Mouse (Mus musculus) liver, embryonic 16.5 days (tissue): ENCODE results near the gene Glra1. TPM values are rescaled to one million over a fixed set of nuclear protein-coding genes. Genes with fewer than 3 reads are reported as not detected.

Experiments
- ATAC-seq: fragments of 200-750 bp; cut with Nextera tagmentation; 2 replicates; pipeline ENCODE4 v1.8.0; 2017; ENCODE audit warnings: low read depth, mild to moderate bottlenecking, moderate number of reproducible peaks, moderate library complexity
- H3K27ac ChIP-seq: fragments of 300-500 bp; sonication (generic); 2 replicates; pipeline ENCODE4 v1.5.1; 2014; ENCODE audit warnings: mild to moderate bottlenecking, low read length
- H3K27me3 ChIP-seq: fragments of 300-500 bp; sonication (generic); 2 replicates; pipeline ENCODE4 v1.6.1; 2014; ENCODE audit warnings: low read depth, low read length, mixed read lengths; ENCODE audit not compliant: control insufficient read depth, insufficient read depth
- H3K36me3 ChIP-seq: fragments of 300-500 bp; sonication (generic); 2 replicates; pipeline ENCODE4 v1.6.1; 2014; ENCODE audit warnings: mild to moderate bottlenecking; ENCODE audit not compliant: control insufficient read depth, insufficient read depth
- H3K4me1 ChIP-seq: fragments of 300-500 bp; sonication (generic); 2 replicates; pipeline ENCODE4 v1.6.1; 2014; ENCODE audit warnings: low read depth, low read length, mixed read lengths; ENCODE audit not compliant: control insufficient read depth
- H3K4me2 ChIP-seq: fragments of 300-500 bp; sonication (generic); 2 replicates; pipeline ENCODE4 v1.6.1; 2014; ENCODE audit warnings: low read depth, low read length, mixed read lengths
- H3K4me3 ChIP-seq: fragments of 300-500 bp; sonication (generic); 2 replicates; pipeline ENCODE4 v1.5.1; 2014; ENCODE audit warnings: low read depth, mild to moderate bottlenecking, low read length
- H3K9ac ChIP-seq: fragments of 300-500 bp; sonication (generic); 2 replicates; pipeline ENCODE4 v1.6.1; 2014; ENCODE audit warnings: low read depth, low read length
- H3K9me3 ChIP-seq: fragments of 300-500 bp; sonication (generic); replicated peaks from 2 replicates; pipeline ENCODE4 v1.6.1; 2016; ENCODE audit warnings: low read length; ENCODE audit not compliant: control insufficient read depth
- WGBS: fragments of 180-500 bp; shearing (Covaris S2); extraction: QIAGEN DNeasy Blood & Tissue Kit; methylation state at CpG from one replicate; pipeline ENCODE4 v1.1.7; 2014; ENCODE audit not compliant: insufficient replicate concordance; 5-methylcytosine and 5-hydroxymethylcytosine counted together
- polyA plus RNA-seq: library from polyadenylated mRNA; unstranded; fragments of >200 nt; fragmentation: Nextera tagmentation; extraction: Ambion mirVana; gene quantifications from 2 replicates; pipeline ENCODE4 v1.2.1, GENCODE M21; 2015

Gene Glra1
- polyA plus RNA-seq, 1 experiment from 2014 or later: not detected

DNA sequence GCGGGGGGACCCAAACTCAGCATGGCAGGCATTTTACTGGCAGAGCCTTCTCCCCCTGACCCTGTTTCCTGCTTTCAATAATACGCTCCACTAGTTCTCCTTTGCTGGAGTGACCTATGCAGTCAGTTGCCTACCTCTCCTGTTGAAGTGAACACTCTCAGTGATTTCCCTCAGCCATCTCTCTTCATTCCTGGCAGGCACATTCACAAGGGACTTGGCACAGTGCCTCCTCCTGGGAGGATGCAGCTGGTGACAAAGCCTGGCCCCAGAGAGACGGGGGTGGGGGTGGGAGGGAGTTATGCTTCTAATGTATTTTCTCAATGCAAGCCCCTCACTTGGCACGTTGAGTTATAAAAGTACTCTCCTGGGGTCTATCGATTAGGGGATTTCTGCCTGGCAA lies 74.6 kb downstream of the Glra1 start:
- 54% methylated on average over 5 of the region's 5 CpGs for WGBS
- Histone ChIP-seq H3K36me3 (no peaks in the 10 kb centered on the region), H3K9ac (no peak overlapping the region), H3K27ac (no peak overlapping the region), H3K4me1 (no peaks in the 10 kb centered on the region), H3K4me3 (no peak overlapping the region), H3K9me3 (no peaks in the 10 kb centered on the region), H3K27me3 (no peaks in the 10 kb centered on the region; the same call in 1 of the 2 replicates), H3K4me2 (no peak overlapping the region)
- no peak for ATAC-seq

DNA sequence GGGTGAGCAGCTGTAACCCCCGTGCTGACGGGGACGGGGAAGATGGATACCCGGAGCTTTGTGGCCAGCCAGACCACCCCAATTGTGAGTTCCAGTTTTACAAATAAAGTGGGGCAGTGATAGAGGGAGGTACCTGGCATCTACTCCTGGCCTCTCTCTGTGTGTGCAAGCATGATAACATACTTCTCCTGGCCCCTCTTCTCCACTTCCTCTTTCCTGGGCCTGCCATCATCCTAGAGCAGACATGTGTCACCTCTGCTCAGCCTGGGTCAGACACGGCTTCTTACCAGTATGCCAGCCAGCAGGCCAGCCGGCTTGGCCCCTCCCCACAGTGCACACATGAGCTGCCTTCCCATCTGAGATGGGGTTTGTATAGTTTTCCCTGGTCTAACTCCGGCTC lies 77.3 kb downstream of the Glra1 start:
- Histone ChIP-seq H3K27me3 (no peaks in the 10 kb centered on the region), H3K27ac (no peak overlapping the region), H3K4me3 (no peak overlapping the region), H3K9ac (no peak overlapping the region), H3K4me1 (no peaks in the 10 kb centered on the region), H3K36me3 (no peaks in the 10 kb centered on the region), H3K9me3 (no peaks in the 10 kb centered on the region), H3K4me2 (no peak overlapping the region)
- no peak for ATAC-seq
- WGBS: 21% methylated on average over 7 of the region's 7 CpGs

DNA sequence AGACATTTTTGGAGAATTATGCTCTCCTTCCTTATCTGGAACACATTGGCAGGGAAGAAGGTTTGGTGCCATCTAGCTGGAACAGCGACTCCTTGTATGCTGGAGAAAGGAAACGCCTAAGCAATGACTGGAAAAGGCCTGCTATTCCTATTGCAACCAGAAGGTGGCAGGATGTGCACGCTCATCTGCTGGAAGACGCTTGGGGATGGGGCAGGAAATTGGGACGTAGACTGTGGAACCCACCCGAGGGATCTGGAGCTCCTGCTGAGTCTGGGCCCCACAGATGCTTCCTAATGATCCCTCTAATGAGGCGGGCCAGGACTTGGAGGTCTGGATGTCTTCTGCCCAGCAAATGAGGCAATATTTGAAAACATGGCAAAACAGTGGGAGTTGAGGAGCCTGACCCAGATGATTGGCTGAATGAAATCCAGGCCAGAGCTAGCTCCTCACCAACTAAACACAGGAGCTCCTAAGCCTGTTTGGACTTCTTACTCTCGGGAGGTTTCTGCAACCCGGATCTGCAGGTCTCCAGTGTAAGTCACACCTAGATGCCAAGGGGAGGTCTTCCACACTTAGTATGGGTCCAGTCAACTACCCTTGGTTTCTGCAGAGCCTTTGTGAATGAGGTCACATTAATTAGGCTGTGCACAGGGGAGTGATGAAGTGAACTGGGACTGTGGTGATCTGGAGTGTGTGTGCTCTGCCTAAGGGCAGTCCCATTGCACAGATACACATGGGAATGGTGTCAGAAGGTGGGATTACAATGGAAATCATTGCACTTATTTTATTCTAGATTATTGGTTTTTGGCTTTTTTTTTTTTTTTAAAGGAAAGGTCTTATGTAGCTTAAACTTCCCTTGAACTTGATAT lies 89.0 kb downstream of the Glra1 start:
- no peaks in the 10 kb centered on the region for H3K4me1 ChIP-seq

DNA sequence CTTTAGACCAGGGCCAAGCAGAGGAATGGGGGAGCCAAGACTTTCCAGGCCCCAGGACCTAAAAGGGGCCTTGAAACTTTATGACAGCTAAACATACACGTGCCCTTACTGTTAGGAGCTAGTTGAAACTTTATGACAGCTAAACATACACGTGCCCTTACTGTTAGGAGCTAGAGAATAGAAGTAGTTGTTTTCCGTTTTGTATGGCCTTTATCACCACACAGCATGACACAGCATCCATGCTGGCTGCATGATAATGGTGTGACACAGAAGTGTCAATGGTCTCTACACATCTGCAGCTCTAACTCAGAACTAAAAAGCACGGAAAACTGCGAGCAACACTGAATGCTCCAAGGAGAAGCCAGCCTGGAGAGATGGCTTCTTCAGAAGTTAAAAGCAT lies 90.3 kb downstream of the Glra1 start:
- Histone ChIP-seq H3K27me3 (no peaks in the 10 kb centered on the region), H3K27ac (no peak overlapping the region), H3K9ac (no peak overlapping the region), H3K4me3 (no peak overlapping the region), H3K36me3 (no peaks in the 10 kb centered on the region), H3K4me1 (no peaks in the 10 kb centered on the region), H3K9me3 (no peaks in the 10 kb centered on the region), H3K4me2 (no peak overlapping the region)
- WGBS: 34% methylated on average over 5 of the region's 5 CpGs
- no peak for ATAC-seq

More for the DNA sequence above, 89.0 kb downstream of the Glra1 start:
- H3K27me3 ChIP-seq: no peaks in the 10 kb centered on the region
- H3K9ac ChIP-seq: no peak overlapping the region
- no peaks in the 10 kb centered on the region for H3K36me3 ChIP-seq
- H3K27ac ChIP-seq: no peak overlapping the region
- no peak for ATAC-seq
- no peak overlapping the region for H3K4me2 ChIP-seq
- 5% methylated on average over 9 of the region's 9 CpGs for WGBS
- H3K9me3 ChIP-seq: no peaks in the 10 kb centered on the region
- no peak overlapping the region for H3K4me3 ChIP-seq

DNA sequence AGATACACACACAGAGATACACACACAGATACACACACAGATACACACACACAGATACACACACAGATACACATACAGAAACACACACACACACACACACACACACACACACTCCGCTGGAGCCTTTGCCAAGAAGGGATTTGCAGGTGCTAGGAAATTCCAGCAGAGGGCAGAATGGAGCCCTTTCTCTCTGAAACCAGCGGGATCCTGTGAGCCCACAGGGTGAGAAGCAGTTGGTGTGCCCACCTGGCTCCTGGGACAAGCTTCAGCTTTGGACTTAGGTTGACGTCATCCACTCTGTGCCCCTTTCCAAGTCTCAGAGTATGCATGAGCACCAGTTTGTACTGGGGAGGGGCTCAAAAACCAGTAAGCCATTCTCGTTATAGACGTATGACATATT lies 96.6 kb downstream of the Glra1 start:
- no peak overlapping the region for H3K27ac ChIP-seq
- H3K9ac ChIP-seq: no peak overlapping the region
- H3K27me3 ChIP-seq: no peaks in the 10 kb centered on the region
- H3K4me2 ChIP-seq: no peak overlapping the region
- WGBS: 54% methylated on average over 5 of the region's 5 CpGs
- no peak overlapping the region for H3K4me3 ChIP-seq
- no peak for ATAC-seq
- H3K4me1 ChIP-seq: no peaks in the 10 kb centered on the region
- H3K9me3 ChIP-seq: no peaks in the 10 kb centered on the region
- no peaks in the 10 kb centered on the region for H3K36me3 ChIP-seq

DNA sequence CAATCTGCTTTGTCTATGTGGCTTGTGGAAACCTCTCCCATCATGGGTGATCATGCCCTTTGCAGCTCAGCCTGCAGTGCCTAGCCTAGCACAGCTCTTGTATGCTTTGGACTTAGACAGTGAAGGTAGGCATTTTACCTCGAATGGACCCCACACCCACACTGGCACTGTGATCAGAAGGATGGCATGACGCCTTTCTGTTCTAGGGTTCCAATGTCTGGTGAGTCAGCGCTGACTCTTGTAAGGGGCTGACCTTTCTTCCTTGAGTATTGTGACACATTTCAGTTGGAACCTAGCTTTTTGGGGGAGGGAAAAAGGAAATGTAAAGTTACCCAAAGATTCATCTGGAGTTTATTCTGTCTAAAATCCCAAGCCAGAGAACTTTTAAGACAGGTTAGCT lies 102.5 kb downstream of the Glra1 start:
- no peaks in the 10 kb centered on the region for H3K4me1 ChIP-seq
- no peak overlapping the region for H3K27ac ChIP-seq
- H3K9me3 ChIP-seq: no peaks in the 10 kb centered on the region
- ATAC-seq: no peak
- no peaks in the 10 kb centered on the region for H3K27me3 ChIP-seq
- H3K36me3 ChIP-seq: 0 out of 2 replicates have a peak, but pooled peaks cover 1% of the 10 kb centered on the region
- no peak overlapping the region for H3K4me3 ChIP-seq
- no peak overlapping the region for H3K9ac ChIP-seq
- H3K4me2 ChIP-seq: no peak overlapping the region
- 60% methylated on average over 3 of the region's 3 CpGs for WGBS

DNA sequence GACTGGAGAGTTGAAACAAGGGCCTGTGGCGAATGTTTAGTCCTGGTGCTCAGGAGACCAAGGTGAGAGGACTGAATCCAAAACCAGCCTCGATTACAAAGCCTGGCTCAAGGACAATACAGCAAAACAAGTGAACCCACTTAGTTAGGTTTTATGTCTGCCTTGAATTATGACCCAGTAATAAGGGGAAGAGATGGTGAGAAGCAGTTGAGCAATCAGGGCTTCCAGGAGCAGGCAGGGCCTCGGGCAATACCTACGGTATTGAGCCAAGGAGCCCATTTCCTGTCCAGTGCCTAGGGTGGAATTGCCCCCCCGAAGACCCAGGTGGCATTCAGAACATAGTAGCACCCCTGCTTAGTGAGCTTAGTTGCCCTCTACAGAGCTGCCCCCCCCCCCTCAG lies 105.1 kb downstream of the Glra1 start:
- H3K27me3 ChIP-seq: no peaks in the 10 kb centered on the region
- no peak overlapping the region for H3K27ac ChIP-seq
- H3K36me3 ChIP-seq: peaks cover 16% of the 10 kb centered on the region
- H3K4me1 ChIP-seq: no peaks in the 10 kb centered on the region
- no peak overlapping the region for H3K4me3 ChIP-seq
- WGBS: 61% methylated on average over 5 of the region's 5 CpGs
- no peaks in the 10 kb centered on the region for H3K9me3 ChIP-seq
- H3K9ac ChIP-seq: no peak overlapping the region
- no peak overlapping the region for H3K4me2 ChIP-seq
- no peak for ATAC-seq

DNA sequence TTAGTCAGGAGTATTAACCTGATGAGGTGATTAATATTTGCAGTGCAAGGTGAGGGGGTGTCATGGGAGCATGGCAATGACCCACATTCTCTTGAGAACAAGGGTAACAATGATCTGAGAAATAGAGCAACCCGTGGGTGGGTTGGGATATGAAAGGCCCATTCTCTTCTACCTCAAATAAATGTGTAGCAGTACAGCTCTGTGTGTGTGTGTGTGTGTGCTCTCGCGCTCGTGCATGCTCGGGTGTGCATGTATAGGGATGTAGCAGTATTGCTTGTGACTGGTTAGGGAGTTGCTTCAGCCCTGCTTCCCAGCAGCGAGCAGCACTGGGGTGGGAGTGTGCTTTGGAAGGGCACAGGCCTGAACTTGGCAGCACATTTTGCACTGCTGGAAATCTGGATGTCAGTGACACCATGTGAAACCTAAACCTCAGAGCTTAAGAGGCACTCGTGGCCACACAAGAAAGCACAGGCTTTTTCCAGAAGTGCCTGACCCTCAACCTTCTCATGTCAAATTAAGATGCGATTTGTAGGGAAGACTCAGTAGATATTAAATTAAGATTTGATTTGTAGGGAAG lies 106.0 kb downstream of the Glra1 start:
- no peak overlapping the region for H3K27ac ChIP-seq
- H3K4me2 ChIP-seq: no peak overlapping the region
- peaks cover 21% of the 10 kb centered on the region for H3K36me3 ChIP-seq
- H3K27me3 ChIP-seq: no peaks in the 10 kb centered on the region
- H3K4me1 ChIP-seq: no peaks in the 10 kb centered on the region
- H3K9me3 ChIP-seq: no peaks in the 10 kb centered on the region
- ATAC-seq: no peak
- H3K4me3 ChIP-seq: no peak overlapping the region
- no peak overlapping the region for H3K9ac ChIP-seq
- 76% methylated on average over 8 of the region's 8 CpGs for WGBS

DNA sequence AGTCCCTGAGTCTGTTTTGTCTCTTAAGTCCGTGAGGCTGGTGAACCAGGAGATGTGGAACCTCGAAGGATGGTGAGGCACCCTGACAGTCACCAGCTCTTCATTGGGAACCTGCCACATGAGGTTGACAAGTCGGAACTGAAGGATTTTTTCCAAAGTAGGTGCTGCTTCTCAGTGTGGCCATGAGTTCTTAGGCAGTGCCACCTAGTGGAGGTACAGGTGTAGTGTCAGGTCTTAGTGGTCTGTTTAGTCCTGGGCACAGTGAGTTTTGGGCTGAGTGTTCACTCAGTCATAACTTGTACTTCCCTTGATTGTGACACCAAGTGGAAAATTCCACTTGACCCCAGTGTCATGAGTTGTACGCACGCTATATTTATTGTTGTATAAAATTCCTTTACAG lies 110.1 kb downstream of the Glra1 start:
- H3K9ac ChIP-seq: no peak overlapping the region
- H3K4me1 ChIP-seq: no peaks in the 10 kb centered on the region
- no peaks in the 10 kb centered on the region for H3K9me3 ChIP-seq
- peak; percentile 48 for ATAC-seq
- peaks cover 53% of the 10 kb centered on the region for H3K36me3 ChIP-seq
- H3K4me3 ChIP-seq: no peak overlapping the region
- 54% methylated on average over 5 of the region's 5 CpGs for WGBS
- no peaks in the 10 kb centered on the region for H3K27me3 ChIP-seq
- no peak overlapping the region for H3K27ac ChIP-seq
- no peak overlapping the region for H3K4me2 ChIP-seq
